Comparison of ENCODE assay signal across 1 mouse cellular context in the genomic region with DNA sequence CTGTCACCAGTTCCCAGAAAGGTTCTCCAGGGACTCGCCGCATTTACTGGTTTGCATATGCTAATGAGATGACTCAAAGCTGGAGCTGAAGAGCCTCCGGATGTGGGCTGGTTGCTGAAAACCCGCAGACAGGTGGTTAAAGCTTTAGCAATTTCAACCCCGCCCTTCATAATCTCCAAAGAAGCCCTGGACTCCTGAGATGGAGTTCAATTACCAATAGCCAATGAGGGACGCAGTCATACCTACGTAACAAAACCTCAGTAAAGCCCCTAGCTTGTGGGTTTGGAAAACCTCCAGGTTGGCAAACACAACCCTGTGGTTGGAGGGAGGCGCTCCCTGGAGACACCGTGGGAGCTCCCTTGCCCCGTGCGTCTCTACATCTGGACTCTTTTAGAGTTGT.
A peak's percentile ranks its signal among the peaks of the same experiment; 100 is the strongest.
TF ChIP-seq lines count a peak whose summit lies in the region.

No protein-coding gene starts in this region.

TF ChIP-seq in CH12.LX, 34 proteins besides CTCF, POLR2A, EP300 and RAD21:
- TF ChIP-seq KAT2A (IDR thresholded peaks at IDR 0.05; ENCODE audit: insufficient replicate concordance, low read length), result peak; percentile 67; the same call in 1 of the 2 replicates
- peak; percentile 99 for TF ChIP-seq TCF12 (IDR thresholded peaks at IDR 0.05; ENCODE audit: low read depth, low read length)
- peak; percentile 92 for TF ChIP-seq JUN (IDR thresholded peaks at IDR 0.05; ENCODE audit: insufficient read depth, low read depth, low read length)
- peak; percentile 96 for TF ChIP-seq ETS1 (conservative IDR thresholded peaks at IDR 0.05; ENCODE audit: low read depth, low read length)
- TF ChIP-seq SIN3A (IDR thresholded peaks at IDR 0.05; ENCODE audit: low read length), result peak; percentile 57
- peak; percentile 99 for TF ChIP-seq IRF4 (IDR thresholded peaks at IDR 0.05; ENCODE audit: low read depth, low read length)
- 0 out of 2 replicates have a peak, but pooled peaks have one; percentile 66 for TF ChIP-seq MAZ (IDR thresholded peaks at IDR 0.05; ENCODE audit: low read depth, low read length)
- TF ChIP-seq BHLHE40 (IDR thresholded peaks at IDR 0.05; ENCODE audit: low read depth, low read length), result peak; percentile 90
- TF ChIP-seq HCFC1 (IDR thresholded peaks at IDR 0.05; ENCODE audit: low read depth, low read length), result 0 out of 2 replicates have a peak, but pooled peaks have one; percentile 16
- TF ChIP-seq ZNF384 (IDR thresholded peaks at IDR 0.05; ENCODE audit: low read depth, low read length), result no peak
- TF ChIP-seq MEF2A (IDR thresholded peaks at IDR 0.05; ENCODE audit: borderline replicate concordance, low read depth, low read length), result peak; percentile 93
- TF ChIP-seq ELF1 (IDR thresholded peaks at IDR 0.05; ENCODE audit: low read depth, low read length), result peak; percentile 4; the same call in 1 of the 2 replicates
- TF ChIP-seq RCOR1 (conservative IDR thresholded peaks at IDR 0.05; ENCODE audit: low read depth, low read length), result peak; percentile 97
- peak; percentile 52 for TF ChIP-seq MYC (IDR thresholded peaks at IDR 0.05; ENCODE audit: low read depth, low read length)
- TF ChIP-seq TBP (conservative IDR thresholded peaks at IDR 0.05; ENCODE audit: low read depth, low read length), result no peak
- no peak for TF ChIP-seq UBTF (IDR thresholded peaks at IDR 0.05; ENCODE audit: low read depth, low read length)
- peak; percentile 82 for TF ChIP-seq CHD2 (IDR thresholded peaks at IDR 0.05; ENCODE audit: low read length)
- TF ChIP-seq MXI1 (IDR thresholded peaks at IDR 0.05; ENCODE audit: low read depth, low read length), result no peak
- peak; percentile 97 for TF ChIP-seq JUND (conservative IDR thresholded peaks at IDR 0.05; ENCODE audit: low read depth, low read length)
- peak; percentile 96 for TF ChIP-seq MAFK (IDR thresholded peaks at IDR 0.05; ENCODE audit: insufficient replicate concordance, low read length)
